Mouse (Mus musculus): ENCODE data around the gene Exoc2. TPM values are rescaled to one million over a fixed set of nuclear protein-coding genes. Genes with fewer than 3 reads are reported as not detected.

The Exoc2 gene
- total RNA-seq, 4 experiments from 2014 or later: 36.2 to 48.8 (median 41.6) TPM

- DNase-seq: no peak
Measured at GRCm38 (mm10) chr13:30766636-30767476, 207.0 kb downstream of the Exoc2 start.

GRCm38 (mm10) chr13:30765906-30766305 lies 208.0 kb downstream of the Exoc2 start:
- no peak for DNase-seq

- no peak for DNase-seq
Measured at GRCm38 (mm10) chr13:30764014-30764740, 209.7 kb downstream of the Exoc2 start.

Other genes starting within 250 kb of the Exoc2 start
- gene Irf4, start 224.9 kb downstream of the Exoc2 start, total RNA-seq (2022): 10 to 100 TPM in 1 of 4 experiments, 1 to 10 TPM in 2, under 1 TPM in 1; 0.89 to 12.1 (median 1.5) TPM
- gene Hus1b, start 26.3 kb downstream of the Exoc2 start, total RNA-seq (2022): 1 to 10 TPM in 1 of 4 experiments, under 1 TPM in 3; 0.35 to 1.2 (median 0.59) TPM
- under 1 TPM in 2 of 4 experiments, not detected in 2; 0.15 to 0.31 TPM for gene Gm5447, start 111 bp upstream of the Exoc2 start, total RNA-seq (2022)

Data from adrenal gland, adult 8-10 months (tissue).